Mouse (Mus musculus) limb, embryonic 15.5 days (tissue): Measurements from ENCODE around the gene Arsj. TPM values are rescaled to one million over a fixed set of nuclear protein-coding genes. Genes with fewer than 3 reads are reported as not detected.
A peak's percentile ranks its signal among the peaks of the same experiment; 100 is the strongest.

Source experiments
- ATAC-seq: fragments of 200-750 bp; cut with Nextera tagmentation; 2 replicates; pipeline ENCODE4 v1.8.0; 2017; ENCODE audit warnings: low read depth, moderate TSS enrichment; ENCODE audit not compliant: insufficient number of reproducible peaks, low FRiP score, low TSS enrichment
- H3K27ac ChIP-seq: fragments of 300-500 bp; sonication (generic); 2 replicates; pipeline ENCODE4 v1.5.1; 2015; ENCODE audit warnings: moderate library complexity, mild to moderate bottlenecking, inconsistent platforms
- H3K27me3 ChIP-seq: fragments of 300-500 bp; sonication (generic); 2 replicates; pipeline ENCODE4 v1.6.1; 2015; ENCODE audit warnings: inconsistent platforms
- H3K36me3 ChIP-seq: fragments of 300-500 bp; sonication (generic); 2 replicates; pipeline ENCODE4 v1.6.1; 2015; ENCODE audit warnings: inconsistent platforms
- H3K4me1 ChIP-seq: fragments of 300-500 bp; sonication (generic); 2 replicates; pipeline ENCODE4 v1.6.1; 2015; ENCODE audit warnings: inconsistent platforms
- H3K4me2 ChIP-seq: fragments of 300-500 bp; sonication (generic); 2 replicates; pipeline ENCODE4 v1.6.1; 2015; ENCODE audit warnings: mild to moderate bottlenecking, inconsistent platforms
- H3K4me3 ChIP-seq: fragments of 300-500 bp; sonication (generic); 2 replicates; pipeline ENCODE4 v1.5.1; 2015; ENCODE audit warnings: mild to moderate bottlenecking, inconsistent platforms
- H3K9ac ChIP-seq: fragments of 300-500 bp; sonication (generic); 2 replicates; pipeline ENCODE4 v1.6.1; 2015; ENCODE audit warnings: inconsistent platforms
- H3K9me3 ChIP-seq: fragments of 300-500 bp; sonication (generic); 2 replicates; pipeline ENCODE4 v1.6.1; 2016; ENCODE audit warnings: inconsistent platforms
- WGBS: fragments of 180-500 bp; shearing (Covaris S2); methylation state at CpG from one replicate; pipeline ENCODE4 v1.1.7; 2015; 5-methylcytosine and 5-hydroxymethylcytosine counted together
- polyA plus RNA-seq: library from polyadenylated mRNA; unstranded; fragments of >200 nt; fragmentation: Nextera tagmentation; extraction: Ambion mirVana; gene quantifications from 2 replicates; pipeline ENCODE4 v1.2.1, GENCODE M21; 2015

The Arsj gene
- polyA plus RNA-seq, 1 experiment from 2014 or later = 7.3 TPM

DNA sequence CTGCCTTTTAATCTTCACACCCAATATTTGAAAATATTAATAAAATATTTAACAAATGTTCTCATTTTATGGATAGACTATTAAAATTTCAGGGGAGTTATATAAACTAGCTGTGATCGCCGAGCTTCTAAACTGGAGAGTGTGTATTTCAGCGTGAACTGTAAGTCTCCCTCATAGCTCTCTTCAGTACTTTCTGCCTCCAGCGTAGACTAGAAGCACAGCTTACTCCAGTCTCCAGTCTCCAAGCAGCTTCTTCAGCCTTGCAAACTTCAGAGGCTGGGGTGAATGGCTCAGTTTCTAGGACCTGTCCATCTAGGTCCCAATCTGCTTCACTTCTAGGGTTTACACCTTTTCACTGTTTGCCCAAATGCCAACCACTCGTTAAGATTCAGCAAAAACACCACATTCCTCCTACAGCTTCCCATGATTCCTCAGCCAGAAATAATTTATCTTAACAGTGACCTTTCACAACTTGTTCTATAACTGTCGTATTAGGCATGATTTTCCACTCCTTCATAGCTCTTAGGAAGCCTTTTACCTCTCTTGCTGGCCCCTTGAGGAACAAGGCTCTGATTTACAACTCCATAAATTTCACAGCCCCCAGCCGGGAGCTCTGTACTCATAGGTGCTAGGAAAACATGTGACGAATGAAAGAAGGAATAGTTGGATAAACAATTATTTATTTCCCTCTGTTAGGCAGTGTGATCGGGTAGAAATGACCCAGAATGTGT, 9.5 kb downstream of the Arsj start:
- Histone ChIP-seq H3K27ac (peak overlapping the region; percentile 60), H3K36me3 (no peaks in the 10 kb centered on the region), H3K4me1 (peaks cover 2% of the 10 kb centered on the region; the same call in 1 of the 2 replicates), H3K9me3 (no peaks in the 10 kb centered on the region), H3K4me3 (no peak overlapping the region), H3K4me2 (peak overlapping the region; percentile 12; the same call in 1 of the 2 replicates), H3K9ac (no peak overlapping the region), H3K27me3 (no peaks in the 10 kb centered on the region)
- no peak for ATAC-seq
- 22% methylated on average over 9 of the region's 9 CpGs for WGBS

DNA sequence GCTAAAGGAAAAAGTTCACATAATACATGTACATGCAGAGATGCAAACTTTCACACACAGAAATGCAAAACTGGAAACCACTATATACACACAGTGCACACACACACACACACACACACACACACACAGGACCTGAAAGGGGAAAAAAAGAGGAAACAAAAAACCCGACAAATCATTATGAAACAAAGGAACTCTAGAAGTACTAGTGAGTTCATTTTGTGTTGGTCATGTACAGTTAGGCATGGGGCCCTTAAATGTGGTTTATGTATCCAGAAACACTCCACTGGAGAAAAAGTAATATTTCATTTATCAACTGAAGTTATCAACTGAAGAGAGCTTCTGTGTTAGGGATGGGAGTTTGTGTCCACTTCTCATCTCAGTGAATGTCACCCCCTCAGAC, 10.2 kb downstream of the Arsj start:
- Histone ChIP-seq H3K4me2 (no peak overlapping the region), H3K9ac (no peak overlapping the region), H3K27ac (no peak overlapping the region), H3K9me3 (no peaks in the 10 kb centered on the region), H3K27me3 (no peaks in the 10 kb centered on the region), H3K4me3 (no peak overlapping the region), H3K4me1 (peaks cover 2% of the 10 kb centered on the region; the same call in 1 of the 2 replicates), H3K36me3 (no peaks in the 10 kb centered on the region)
- 52% methylated on average over 1 of the region's 1 CpGs for WGBS
- ATAC-seq = no peak

DNA sequence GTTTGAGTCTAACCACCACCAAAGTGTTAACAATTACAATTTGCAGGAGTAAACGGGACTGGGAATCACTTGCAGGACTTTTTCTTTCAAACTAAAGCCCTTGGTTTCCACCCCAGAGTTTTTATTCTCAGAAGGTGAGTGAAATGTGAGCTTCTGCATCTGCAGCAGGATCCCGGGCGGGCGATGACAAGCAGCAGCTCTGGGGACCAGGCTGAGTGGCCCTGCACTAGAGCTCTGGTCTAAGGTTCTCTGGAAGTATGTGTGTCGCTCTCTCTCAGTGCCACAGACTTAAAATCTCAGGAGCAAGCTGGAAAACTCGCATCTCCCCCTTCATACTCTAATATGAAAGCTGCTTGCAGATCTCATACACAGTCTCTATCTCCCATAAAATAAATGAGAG, 15.8 kb downstream of the Arsj start:
- Histone ChIP-seq H3K9me3 (no peaks in the 10 kb centered on the region), H3K9ac (no peak overlapping the region), H3K4me2 (no peak overlapping the region), H3K27me3 (no peaks in the 10 kb centered on the region), H3K36me3 (no peaks in the 10 kb centered on the region), H3K4me3 (no peak overlapping the region), H3K27ac (no peak overlapping the region), H3K4me1 (peaks cover 6% of the 10 kb centered on the region; the same call in 1 of the 2 replicates)
- WGBS = 28% methylated on average over 6 of the region's 6 CpGs
- ATAC-seq = no peak

DNA sequence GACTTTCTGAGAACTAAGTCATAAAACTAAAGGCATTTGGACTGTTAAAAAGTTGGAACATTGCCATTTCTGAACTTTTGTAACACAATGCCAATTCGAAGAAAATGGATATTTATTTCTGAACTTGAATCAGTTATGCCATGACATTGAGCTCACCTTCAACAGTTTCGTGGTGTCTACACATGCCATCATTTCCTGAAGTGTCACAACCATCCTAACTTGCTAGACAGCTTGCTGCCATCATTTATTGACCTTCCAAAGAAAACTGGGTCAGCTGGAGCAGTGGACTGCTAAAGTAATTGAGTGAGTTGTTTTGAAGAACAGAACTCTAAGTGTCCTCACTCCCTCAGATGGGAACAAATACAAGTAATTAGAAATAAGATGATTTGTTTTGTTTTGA, 16.2 kb downstream of the Arsj start:
- no peak overlapping the region for H3K9ac ChIP-seq
- 42% methylated on average over 2 of the region's 2 CpGs for WGBS
- no peaks in the 10 kb centered on the region for H3K27me3 ChIP-seq
- ATAC-seq = no peak
- H3K4me1 ChIP-seq = peaks cover 6% of the 10 kb centered on the region; the same call in 1 of the 2 replicates
- no peak overlapping the region for H3K27ac ChIP-seq
- no peaks in the 10 kb centered on the region for H3K9me3 ChIP-seq
- no peak overlapping the region for H3K4me2 ChIP-seq
- no peak overlapping the region for H3K4me3 ChIP-seq
- H3K36me3 ChIP-seq = no peaks in the 10 kb centered on the region

DNA sequence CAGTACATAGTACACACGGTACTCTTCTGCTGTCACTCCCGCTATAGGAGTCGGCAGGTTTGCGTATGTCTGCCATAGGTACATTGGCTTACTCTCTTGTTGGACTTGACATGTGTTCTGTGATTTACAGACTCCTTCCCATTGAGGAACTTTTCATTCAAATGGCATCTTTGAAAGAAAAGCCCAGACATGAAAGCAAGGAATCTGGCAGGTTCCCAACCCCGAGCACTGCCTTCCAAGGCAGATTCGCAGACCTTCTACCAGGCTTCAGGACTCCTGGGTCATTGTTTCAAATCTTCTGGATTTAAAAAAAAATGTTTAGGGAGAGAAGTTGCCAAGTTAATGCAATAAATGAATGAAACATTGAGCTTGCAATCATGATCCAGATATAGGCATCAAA, 19.8 kb downstream of the Arsj start:
- Histone ChIP-seq H3K4me1 (peaks cover 6% of the 10 kb centered on the region; the same call in 1 of the 2 replicates), H3K9me3 (no peaks in the 10 kb centered on the region), H3K27ac (no peak overlapping the region), H3K4me3 (no peak overlapping the region), H3K4me2 (no peak overlapping the region), H3K9ac (no peak overlapping the region), H3K36me3 (no peaks in the 10 kb centered on the region), H3K27me3 (no peaks in the 10 kb centered on the region)
- ATAC-seq = no peak
- 72% methylated on average over 6 of the region's 6 CpGs for WGBS

DNA sequence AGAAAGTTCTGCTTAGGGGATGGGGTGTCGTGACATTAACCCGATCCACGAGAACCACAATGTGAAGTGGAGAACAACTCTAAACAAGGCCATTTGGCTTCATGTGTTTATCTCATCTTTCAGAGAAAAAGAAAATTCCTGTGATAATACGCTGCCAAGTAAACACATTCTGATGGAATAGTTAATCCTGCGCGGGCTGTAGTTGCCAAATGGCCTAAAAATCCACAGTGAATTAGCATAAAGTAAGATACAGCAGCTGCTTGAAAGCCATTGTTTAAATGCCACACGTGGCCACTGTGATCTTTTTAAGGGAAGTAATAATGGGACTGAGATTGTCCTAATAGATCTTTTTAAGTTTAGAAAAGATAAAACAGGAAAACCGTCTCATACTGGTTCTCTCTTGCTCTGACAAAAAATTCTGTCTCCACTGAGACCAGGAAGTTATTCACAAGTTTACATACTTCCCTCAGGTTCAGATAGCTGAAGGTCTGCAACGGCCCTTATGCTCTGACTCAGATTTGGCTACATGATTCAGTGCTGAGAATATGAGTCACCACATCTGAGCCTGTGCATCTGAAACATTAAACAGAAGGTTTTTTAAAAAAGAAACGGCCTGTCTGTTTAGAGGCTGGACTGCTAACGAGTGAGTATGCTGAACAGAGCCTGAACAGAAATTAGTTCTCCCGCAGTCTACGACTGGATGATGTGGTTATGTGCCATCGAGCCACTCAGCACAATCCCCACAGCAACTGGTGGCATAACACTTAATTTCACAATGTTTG, 21.4 kb downstream of the Arsj start:
- no peak overlapping the region for H3K9ac ChIP-seq
- no peaks in the 10 kb centered on the region for H3K9me3 ChIP-seq
- H3K4me2 ChIP-seq = no peak overlapping the region
- WGBS = 42% methylated on average over 14 of the region's 14 CpGs
- ATAC-seq = no peak
- no peaks in the 10 kb centered on the region for H3K4me1 ChIP-seq
- no peak overlapping the region for H3K4me3 ChIP-seq
- H3K36me3 ChIP-seq = no peaks in the 10 kb centered on the region
- peak overlapping the region; percentile 33; the same call in 1 of the 2 replicates for H3K27ac ChIP-seq
- H3K27me3 ChIP-seq = no peaks in the 10 kb centered on the region

DNA sequence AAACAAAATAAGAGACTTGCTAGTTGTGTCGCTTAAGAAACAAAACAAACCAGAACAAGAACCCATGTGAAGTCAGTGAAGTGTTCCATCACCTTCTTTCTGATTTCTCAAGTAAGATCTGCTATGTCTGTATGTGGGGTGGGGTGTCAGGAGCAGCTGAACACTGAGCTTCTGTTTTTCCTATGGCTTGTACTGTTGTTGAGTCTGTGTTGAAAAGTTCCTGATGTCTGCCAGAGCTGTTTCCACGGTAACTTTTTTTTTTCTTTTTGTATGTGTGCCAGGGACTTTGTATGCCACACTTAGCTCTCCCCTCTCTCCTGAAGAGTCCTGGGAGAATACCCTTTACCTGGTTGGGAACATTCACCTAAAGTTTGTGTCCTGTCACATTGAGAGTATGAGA, 34.0 kb downstream of the Arsj start:
- H3K27me3 ChIP-seq = no peaks in the 10 kb centered on the region
- H3K9ac ChIP-seq = no peak overlapping the region
- no peak overlapping the region for H3K4me3 ChIP-seq
- H3K4me2 ChIP-seq = no peak overlapping the region
- no peaks in the 10 kb centered on the region for H3K4me1 ChIP-seq
- ATAC-seq = no peak
- H3K27ac ChIP-seq = no peak overlapping the region
- 63% methylated on average over 2 of the region's 2 CpGs for WGBS
- no peaks in the 10 kb centered on the region for H3K9me3 ChIP-seq
- H3K36me3 ChIP-seq = no peaks in the 10 kb centered on the region

DNA sequence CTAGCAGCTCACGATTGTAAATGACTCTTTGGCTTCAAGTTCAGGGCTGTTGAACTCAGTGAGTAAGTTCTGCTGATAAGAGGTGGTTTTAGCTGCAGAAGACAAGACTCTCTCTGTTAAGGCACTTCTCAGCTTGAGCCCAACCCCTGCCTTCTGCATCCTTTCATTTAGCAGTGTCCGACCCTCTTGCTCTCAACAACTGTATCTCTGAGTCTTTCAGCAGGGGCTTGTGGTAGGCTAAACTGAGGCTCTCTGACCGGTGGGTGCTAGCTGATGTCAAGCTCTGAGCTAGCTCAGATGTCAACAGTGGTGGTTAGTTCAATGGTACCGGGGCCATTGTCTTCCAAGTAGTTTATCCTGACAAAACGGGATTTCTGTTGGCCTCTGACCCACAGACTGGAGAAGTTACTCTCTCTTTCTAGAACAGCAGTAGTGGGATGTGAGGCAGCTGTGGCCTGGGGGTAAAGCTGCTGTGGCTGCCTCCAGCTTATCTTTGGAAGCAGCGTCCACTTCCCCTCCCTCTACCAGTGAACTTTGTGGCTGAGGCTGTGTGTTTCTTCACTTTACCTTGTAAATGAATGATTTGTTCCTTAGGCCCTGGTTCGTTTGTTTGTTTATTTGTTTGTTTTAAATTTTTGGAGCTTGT, 34.6 kb downstream of the Arsj start:
- Histone ChIP-seq H3K4me1 (no peaks in the 10 kb centered on the region), H3K36me3 (no peaks in the 10 kb centered on the region), H3K9me3 (no peaks in the 10 kb centered on the region), H3K27ac (no peak overlapping the region), H3K4me2 (no peak overlapping the region), H3K27me3 (no peaks in the 10 kb centered on the region), H3K9ac (no peak overlapping the region), H3K4me3 (no peak overlapping the region)
- 74% methylated on average over 7 of the region's 7 CpGs for WGBS
- no peak for ATAC-seq

DNA sequence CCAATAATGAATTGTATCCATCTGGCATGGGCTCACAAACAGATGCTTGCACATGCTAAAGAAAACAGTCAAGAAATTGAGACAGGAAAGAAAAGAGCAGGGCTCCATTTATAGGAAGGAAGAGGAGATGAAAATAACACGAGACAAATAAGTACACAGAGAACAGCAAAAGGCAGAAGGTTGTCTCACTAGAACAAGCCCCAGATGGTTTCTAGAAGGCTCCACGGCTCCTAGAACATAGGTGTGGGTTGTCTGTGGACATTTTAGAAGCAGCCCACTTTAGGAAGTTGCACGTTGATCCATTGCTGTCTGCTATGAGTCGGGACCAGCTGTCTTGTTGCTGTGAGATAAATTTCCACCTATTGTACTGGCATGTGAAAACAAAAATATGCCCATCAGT, 37.2 kb downstream of the Arsj start:
- Histone ChIP-seq H3K9ac (no peak overlapping the region), H3K27me3 (no peaks in the 10 kb centered on the region), H3K4me3 (no peak overlapping the region), H3K9me3 (no peaks in the 10 kb centered on the region), H3K4me2 (no peak overlapping the region), H3K36me3 (no peaks in the 10 kb centered on the region), H3K27ac (no peak overlapping the region; the same call in 1 of the 2 replicates), H3K4me1 (no peaks in the 10 kb centered on the region)
- ATAC-seq = no peak
- WGBS = 65% methylated on average over 4 of the region's 4 CpGs

DNA sequence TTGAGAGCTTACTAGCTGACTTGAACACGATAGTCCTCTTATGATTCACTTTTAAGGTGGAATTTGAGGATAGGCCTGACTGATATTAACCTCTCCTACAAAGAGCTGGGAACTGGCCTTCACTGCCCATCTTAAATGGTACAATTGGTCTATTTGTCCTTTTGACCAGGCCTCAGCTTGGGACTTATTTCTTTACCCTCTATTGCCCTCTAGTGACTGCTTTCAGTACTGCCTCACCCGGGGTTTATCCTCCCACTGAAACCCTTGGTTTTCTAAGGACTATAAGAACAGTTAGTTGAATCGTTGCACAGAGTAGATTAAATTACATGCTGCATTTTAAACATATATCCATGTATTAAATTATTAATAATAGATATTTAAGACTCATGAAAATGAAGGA, 39.4 kb downstream of the Arsj start:
- Histone ChIP-seq H3K9me3 (no peaks in the 10 kb centered on the region), H3K4me1 (peaks cover 2% of the 10 kb centered on the region; the same call in 1 of the 2 replicates), H3K9ac (no peak overlapping the region), H3K36me3 (no peaks in the 10 kb centered on the region), H3K27me3 (no peaks in the 10 kb centered on the region), H3K27ac (no peak overlapping the region), H3K4me3 (no peak overlapping the region), H3K4me2 (no peak overlapping the region)
- WGBS = 24% methylated on average over 3 of the region's 3 CpGs
- no peak for ATAC-seq

DNA sequence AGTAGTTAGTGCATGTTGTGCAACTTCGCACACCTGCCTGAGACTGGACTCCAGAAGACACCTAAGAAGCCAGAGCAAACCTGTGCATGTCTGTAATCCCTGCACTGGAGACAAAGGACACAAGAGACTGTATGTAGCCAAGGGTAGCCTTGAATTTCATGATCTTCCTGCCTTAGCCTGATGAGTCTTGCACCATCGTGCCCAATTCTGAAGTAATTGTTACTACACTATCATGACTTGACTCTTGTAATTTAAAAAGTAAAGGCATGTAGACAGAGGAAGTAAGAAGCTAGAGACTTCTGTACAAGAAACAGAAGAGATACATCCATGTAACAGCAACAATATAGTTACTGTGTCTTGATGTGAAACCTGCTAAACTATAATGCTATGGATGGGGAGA, 40.7 kb downstream of the Arsj start:
- no peaks in the 10 kb centered on the region for H3K27me3 ChIP-seq
- ATAC-seq = no peak
- no peak overlapping the region for H3K4me2 ChIP-seq
- H3K36me3 ChIP-seq = no peaks in the 10 kb centered on the region
- H3K4me1 ChIP-seq = peaks cover 2% of the 10 kb centered on the region; the same call in 1 of the 2 replicates
- H3K9ac ChIP-seq = no peak overlapping the region
- no peaks in the 10 kb centered on the region for H3K9me3 ChIP-seq
- 83% methylated on average over 2 of the region's 2 CpGs for WGBS
- no peak overlapping the region for H3K4me3 ChIP-seq
- no peak overlapping the region for H3K27ac ChIP-seq

DNA sequence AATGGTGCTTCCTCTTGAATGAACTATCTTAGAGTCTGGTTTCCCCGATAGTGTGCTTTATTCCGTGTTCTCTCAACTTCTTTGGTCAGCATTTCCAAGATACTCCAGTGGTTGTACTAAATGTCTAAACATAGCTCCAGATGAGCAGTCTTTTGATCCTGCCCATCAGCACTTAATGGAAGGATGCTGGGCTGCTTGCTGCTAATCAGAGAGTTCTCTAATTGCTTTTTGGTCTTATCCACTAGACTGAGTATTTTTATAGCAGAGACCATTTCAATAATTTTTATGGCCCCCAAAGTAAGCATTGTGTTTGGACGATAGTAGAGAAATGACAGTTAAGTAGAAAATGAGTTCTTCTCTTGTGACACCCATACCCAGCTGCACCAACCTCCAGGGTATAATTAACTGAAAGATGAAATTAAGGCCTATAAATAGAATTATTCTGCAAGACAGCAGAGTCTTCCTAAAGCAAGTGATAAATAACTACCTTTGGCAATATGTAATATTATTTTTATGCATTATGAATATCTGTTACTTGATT, 67.1 kb downstream of the Arsj start:
- Histone ChIP-seq H3K4me1 (no peaks in the 10 kb centered on the region), H3K36me3 (no peaks in the 10 kb centered on the region), H3K9me3 (no peaks in the 10 kb centered on the region), H3K27me3 (no peaks in the 10 kb centered on the region), H3K27ac (no peak overlapping the region), H3K9ac (no peak overlapping the region), H3K4me3 (no peak overlapping the region), H3K4me2 (no peak overlapping the region)
- 82% methylated on average over 3 of the region's 3 CpGs for WGBS
- ATAC-seq = no peak
